Mouse (Mus musculus) left cerebral cortex, postnatal 14 days (tissue): ENCODE data around the gene Nxnl1. TPM values are rescaled to one million over a fixed set of nuclear protein-coding genes. Genes with fewer than 3 reads are reported as not detected.
"Not testable (repeated sequence)": the region's sequence is repeated elsewhere in the genome, so short reads cannot be mapped to it uniquely, and the experiment has no call there.

Source experiments
- DNase-seq, 2 experiments: peaks; one replicate each; pipeline ENCODE4 v3.0.0; 2021 to 2022; ENCODE audit warnings: low spot score in 2 of 2, mixed read lengths in 1 of 2
- intact Hi-C: fragments of 180-260 bp; cut with DNase I; formaldehyde crosslinking; loops from one replicate; pipeline ENCODE4 v1.15.1; 2025
- total RNA-seq, 2 experiments: library from RNA; stranded (reverse); gene quantifications; 2 replicates each; pipeline ENCODE4 v1.2.3; 2021

The Nxnl1 gene
- total RNA-seq, 2 experiments from 2014 or later, result 0.15 TPM; not detected in 1

- DNase-seq, result no peak
- intact Hi-C loops, result no loop called here
Observed at GRCm38 (mm10) chr8:71527162-71527870, 39.1 kb downstream of the Nxnl1 start.

GRCm38 (mm10) chr8:71526272-71526671 lies 40.1 kb downstream of the Nxnl1 start:
- intact Hi-C loops, result no loop called here
- no peak for DNase-seq

GRCm38 (mm10) chr8:71525226-71526050 lies 41.0 kb downstream of the Nxnl1 start, which contains the start of gene Ccdc194:
Gene Ccdc194 (minus strand): TSS chr8:71525711.
- intact Hi-C loops, result no loop called here
- no peak for DNase-seq

GRCm38 (mm10) chr8:71521634-71522033 lies 44.8 kb downstream of the Nxnl1 start:
- peak; percentile 90 to 95 for DNase-seq
- intact Hi-C loops, result loop anchor here (5.0 kb wide), 1 partner anchor 79 kb away; no protein-coding TSS in a partner anchor

- DNase-seq, result peak; percentile 41 to 56
- intact Hi-C loops, result not testable (repeated sequence)
Observed at GRCm38 (mm10) chr8:71519037-71519825, 47.2 kb downstream of the Nxnl1 start.

- DNase-seq, result no peak
- intact Hi-C loops, result no loop called here
Observed at GRCm38 (mm10) chr8:71516786-71517185, 49.6 kb downstream of the Nxnl1 start.

- intact Hi-C loops, result no loop called here
- DNase-seq, result no peak
Observed at GRCm38 (mm10) chr8:71515043-71515442, 51.4 kb downstream of the Nxnl1 start.

- intact Hi-C loops, result no loop called here
- no peak for DNase-seq
Observed at GRCm38 (mm10) chr8:71513018-71513754, 53.2 kb downstream of the Nxnl1 start.

- DNase-seq, result no peak
- intact Hi-C loops, result no loop called here
Observed at GRCm38 (mm10) chr8:71511644-71512043, 54.8 kb downstream of the Nxnl1 start, which contains the start of gene Plvap. Gene Plvap (minus strand): TSS chr8:71511752.

Other genes with a start within 250 kb of the Nxnl1 start
- 10 to 100 TPM; 84.5 to 94.0 TPM for gene Use1, start 199.8 kb downstream of the Nxnl1 start, total RNA-seq
- 10 to 100 TPM; 20.2 TPM for gene Ocel1, start 195.3 kb downstream of the Nxnl1 start, total RNA-seq
- gene Nr2f6, start 184.6 kb downstream of the Nxnl1 start, total RNA-seq, result 10 to 100 TPM; 32.2 to 34.2 TPM
- gene Ushbp1, start 170.8 kb downstream of the Nxnl1 start, total RNA-seq, result 1 to 10 TPM; 5.9 to 7.2 TPM
- 10 to 100 TPM; 87.1 to 91.0 TPM for gene Babam1, start 169.7 kb downstream of the Nxnl1 start, total RNA-seq
- under 1 TPM; 0.29 to 0.38 TPM for gene Ankle1, start 160.6 kb downstream of the Nxnl1 start, total RNA-seq
- gene Abhd8, start 102.9 kb downstream of the Nxnl1 start, total RNA-seq, result 100 to 1,000 TPM; 225 to 230 TPM
- gene Mrpl34, start 101.6 kb downstream of the Nxnl1 start, total RNA-seq, result 10 to 100 TPM; 75.5 to 79.8 TPM
- gene Dda1, start 97.4 kb downstream of the Nxnl1 start, total RNA-seq, result 100 to 1,000 TPM in 1 of 2 experiments, 10 to 100 TPM in 1; 96.0 to 106 TPM
- gene Ano8, start 80.6 kb downstream of the Nxnl1 start, total RNA-seq, result 10 to 100 TPM; 68.7 to 74.9 TPM
- gene Gtpbp3, start 78.5 kb downstream of the Nxnl1 start, total RNA-seq, result 10 to 100 TPM; 29.8 to 30.8 TPM
- gene Plvap, start 54.8 kb downstream of the Nxnl1 start, total RNA-seq, result 1 to 10 TPM; 6.6 to 7.6 TPM
- not detected for gene Ccdc194, start 40.9 kb downstream of the Nxnl1 start, total RNA-seq
- gene Bst2, start 29.1 kb downstream of the Nxnl1 start, total RNA-seq, result 1 to 10 TPM; 2.8 to 4.2 TPM
- gene Mvb12a, start 23.7 kb downstream of the Nxnl1 start, total RNA-seq, result 10 to 100 TPM; 32.9 to 38.5 TPM
- gene Tmem221, start 7.7 kb downstream of the Nxnl1 start, total RNA-seq, result under 1 TPM in 1 of 2 experiments, not detected in 1; 0.22 TPM
- gene Slc27a1, start 2.3 kb upstream of the Nxnl1 start, total RNA-seq, result 10 to 100 TPM; 82.0 to 84.3 TPM
- gene Pgls, start 25.6 kb upstream of the Nxnl1 start, total RNA-seq, result 10 to 100 TPM; 54.4 to 55.4 TPM
- gene Fam129c, start 31.0 kb upstream of the Nxnl1 start, total RNA-seq, result 1 to 10 TPM; 3.3 TPM
- 10 to 100 TPM; 59.4 to 64.7 TPM for gene Colgalt1, start 44.4 kb upstream of the Nxnl1 start, total RNA-seq
- 100 to 1,000 TPM; 299 to 337 TPM for gene Unc13a, start 105.2 kb upstream of the Nxnl1 start, total RNA-seq
- gene Jak3, start 109.7 kb upstream of the Nxnl1 start, total RNA-seq, result 1 to 10 TPM; 5.6 to 6.4 TPM
- gene Insl3, start 122.6 kb upstream of the Nxnl1 start, total RNA-seq, result 1 to 10 TPM; 1.8 to 2.8 TPM
- gene B3gnt3, start 135.2 kb upstream of the Nxnl1 start, total RNA-seq, result under 1 TPM; 0.44 to 0.49 TPM
- gene Fcho1, start 159.1 kb upstream of the Nxnl1 start, total RNA-seq, result 100 to 1,000 TPM; 152 to 156 TPM